Mouse (Mus musculus): ENCODE measurements around the gene Sapcd2. TPM values are rescaled to one million over a fixed set of nuclear protein-coding genes. Genes with fewer than 3 reads are reported as not detected.

Gene Sapcd2
- total RNA-seq (2021): 1 to 10 TPM; 3.7 to 4.6 TPM

- DNase-seq: peak; percentile 87 to 88
Measured at GRCm38 (mm10) chr2:25371764-25372643, at the start of gene Sapcd2. Gene Sapcd2 (plus strand): TSS chr2:25372321.

GRCm38 (mm10) chr2:25326036-25326435 is 46.1 kb upstream of the Sapcd2 start:
- no peak for DNase-seq

- DNase-seq: no peak
Measured at GRCm38 (mm10) chr2:25328440-25328839, 43.7 kb upstream of the Sapcd2 start.

- no peak for DNase-seq
Measured at GRCm38 (mm10) chr2:25331470-25331869, 40.7 kb upstream of the Sapcd2 start.

GRCm38 (mm10) chr2:25332286-25333160 is 39.6 kb upstream of the Sapcd2 start, which contains the start of gene Man1b1:
Gene Man1b1 (plus strand): TSS chr2:25332338.
- DNase-seq: peak; percentile 100

GRCm38 (mm10) chr2:25333569-25333968 is 38.6 kb upstream of the Sapcd2 start:
- DNase-seq: no peak

- no peak for DNase-seq
Measured at GRCm38 (mm10) chr2:25338303-25338702, 33.8 kb upstream of the Sapcd2 start.

GRCm38 (mm10) chr2:25348162-25348561 is 24.0 kb upstream of the Sapcd2 start:
- no peak for DNase-seq

- DNase-seq: no peak
Measured at GRCm38 (mm10) chr2:25349499-25349898, 22.6 kb upstream of the Sapcd2 start.

- DNase-seq: no peak
Measured at GRCm38 (mm10) chr2:25350701-25351100, 21.4 kb upstream of the Sapcd2 start.

- DNase-seq: no peak
Measured at GRCm38 (mm10) chr2:25354211-25354610, 17.9 kb upstream of the Sapcd2 start.

GRCm38 (mm10) chr2:25355419-25356066 is 16.6 kb upstream of the Sapcd2 start:
- no peak for DNase-seq

GRCm38 (mm10) chr2:25356208-25357079 is 15.7 kb upstream of the Sapcd2 start, which contains the start of gene Dpp7:
Gene Dpp7 (minus strand): TSS chr2:25356359.
- peak; percentile 78 to 80 for DNase-seq

- no peak for DNase-seq
Measured at GRCm38 (mm10) chr2:25359848-25360247, 12.3 kb upstream of the Sapcd2 start.

- DNase-seq: no peak
Measured at GRCm38 (mm10) chr2:25363478-25364178, 8.5 kb upstream of the Sapcd2 start.

GRCm38 (mm10) chr2:25364313-25364712 is 7.8 kb upstream of the Sapcd2 start:
- DNase-seq: no peak

GRCm38 (mm10) chr2:25364761-25365090 is 7.4 kb upstream of the Sapcd2 start:
- DNase-seq: no peak

GRCm38 (mm10) chr2:25365091-25365761 is 6.9 kb upstream of the Sapcd2 start, which contains the start of gene Uap1l1:
Gene Uap1l1 (minus strand): TSS chr2:25365682.
- DNase-seq: peak; percentile 47 to 55

GRCm38 (mm10) chr2:25369996-25370395 is 2.1 kb upstream of the Sapcd2 start:
- no peak for DNase-seq

All from layer of hippocampus, postnatal 36 days (tissue).